Mouse (Mus musculus) lung, postnatal 0 days (tissue): Measurements from ENCODE around the gene Arid5b.

ENCODE experiments used
- CTCF ChIP-seq: IDR thresholded peaks from 2 replicates; pipeline ENCODE4 v1.5.1; 2016; ENCODE audit warnings: antibody characterized with exemption, mild to moderate bottlenecking
- EP300 ChIP-seq: IDR thresholded peaks from 2 replicates; pipeline ENCODE4 v1.6.1; 2016; ENCODE audit warnings: antibody characterized with exemption, mild to moderate bottlenecking, control low read depth

DNA sequence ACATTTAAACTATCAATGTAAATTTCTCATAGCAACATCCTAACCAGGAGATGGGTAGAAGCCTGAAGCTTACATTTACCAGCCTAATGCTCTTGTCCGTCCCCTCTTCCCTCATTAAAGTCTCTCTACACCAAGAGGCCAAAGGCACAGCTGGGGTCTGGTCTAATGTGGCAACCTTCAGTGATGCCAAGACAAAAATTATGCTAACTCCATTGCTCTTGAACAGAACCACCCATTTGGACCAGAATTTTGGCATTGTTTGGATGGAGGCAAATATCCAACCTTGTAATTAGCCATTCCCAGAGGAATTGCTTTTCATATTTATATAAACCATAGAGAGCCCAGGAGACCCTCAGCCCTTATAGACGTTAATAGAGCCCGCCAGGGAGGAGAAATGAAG, 88.7 kb downstream of the Arid5b start:
- TF ChIP-seq CTCF (no peak), EP300 (no peak)
